Mouse (Mus musculus) MEL (cell line): ENCODE measurements around the gene Slc41a2. TPM values are rescaled to one million over a fixed set of nuclear protein-coding genes. Genes with fewer than 3 reads are reported as not detected.

Experiments
- DNase-seq: peaks from one replicate; pipeline ENCODE4 v3.0.0; 2011; ENCODE audit warnings: low read depth, low spot score
- H3K27ac ChIP-seq: 2 replicates; pipeline ENCODE4 v1.5.1; 2012; ENCODE audit warnings: low read depth, mild to moderate bottlenecking, control low read depth, low read length, moderate library complexity; ENCODE audit not compliant: control insufficient read depth
- H3K27me3 ChIP-seq, 2 experiments: fragments of 150-350 bp in 1 of 2; sonication (generic) in 1 of 2; 2 replicates each; pipeline ENCODE4 v1.6.1; 2012; ENCODE audit warnings: low read length in 2 of 2, mild to moderate bottlenecking in 2 of 2, improper control_type of control experiment in 1 of 2, moderate library complexity in 1 of 2; ENCODE audit not compliant: insufficient read depth in 2 of 2, control insufficient read depth in 1 of 2
- H3K36me3 ChIP-seq, 2 experiments: 2 replicates each; pipeline ENCODE4 v1.6.1; 2012 to 2014; ENCODE audit warnings: low read length in 2 of 2, improper control_type of control experiment in 1 of 2, inconsistent platforms in 1 of 2, mild to moderate bottlenecking in 1 of 2; ENCODE audit not compliant: insufficient read depth in 2 of 2, control insufficient read depth in 1 of 2
- H3K4me1 ChIP-seq, 2 experiments: fragments of 150-350 bp in 1 of 2; sonication (generic) in 1 of 2; 2 replicates each; pipeline ENCODE4 v1.6.1; 2012; ENCODE audit warnings: low read length in 2 of 2, improper control_type of control experiment in 1 of 2, mild to moderate bottlenecking in 1 of 2; ENCODE audit not compliant: insufficient read depth in 2 of 2, control insufficient read depth in 1 of 2
- H3K4me3 ChIP-seq, 2 experiments: fragments of 150-350 bp in 1 of 2; sonication (generic) in 1 of 2; 2 replicates each; pipeline ENCODE4 v1.5.1; 2012; ENCODE audit warnings: low read depth in 2 of 2, low read length in 2 of 2, mild to moderate bottlenecking in 2 of 2, moderate library complexity in 2 of 2, control low read depth in 1 of 2, improper control_type of control experiment in 1 of 2; ENCODE audit not compliant: control insufficient read depth in 1 of 2, insufficient read depth in 1 of 2
- H3K79me2 ChIP-seq: 2 replicates; pipeline ENCODE4 v1.6.1; 2012; ENCODE audit warnings: mild to moderate bottlenecking, low read length, moderate library complexity; ENCODE audit not compliant: control insufficient read depth, poor library complexity, insufficient read depth
- H3K9ac ChIP-seq: 2 replicates; pipeline ENCODE4 v1.6.1; 2012; ENCODE audit warnings: low read depth, mild to moderate bottlenecking, control low read depth, low read length, moderate library complexity; ENCODE audit not compliant: control insufficient read depth, poor library complexity, severe bottlenecking
- H3K9me3 ChIP-seq: fragments of 150-350 bp; sonication (generic); replicated peaks from 2 replicates; pipeline ENCODE4 v1.6.1; 2012; ENCODE audit warnings: mild to moderate bottlenecking, low read length, improper control_type of control experiment, moderate library complexity; ENCODE audit not compliant: insufficient read depth
- BHLHE40 ChIP-seq: IDR thresholded peaks from 2 replicates; pipeline ENCODE4 v1.6.1; 2012; ENCODE audit warnings: low read depth, mild to moderate bottlenecking, inconsistent platforms, low read length, improper control_type of control experiment, borderline replicate concordance
- CHD1 ChIP-seq: IDR thresholded peaks from 2 replicates; pipeline ENCODE4 v1.6.1; 2012; ENCODE audit warnings: low read depth, mild to moderate bottlenecking, inconsistent platforms, low read length, improper control_type of control experiment
- CHD2 ChIP-seq: IDR thresholded peaks from 2 replicates; pipeline ENCODE4 v1.6.1; 2011; ENCODE audit warnings: low read length, improper control_type of control experiment
- CTCF ChIP-seq, 3 experiments: IDR thresholded peaks in 2 of 3; conservative IDR thresholded peaks in 1 of 3; 2 replicates each; pipeline ENCODE4 v1.5.1; 2011 to 2012; ENCODE audit warnings: low read length in 3 of 3, low read depth in 2 of 3, mild to moderate bottlenecking in 2 of 3, improper control_type of control experiment in 1 of 3, inconsistent platforms in 1 of 3, mixed read lengths in 1 of 3, moderate library complexity in 1 of 3; ENCODE audit not compliant: control insufficient read depth in 1 of 3, insufficient read depth in 1 of 3, poor library complexity in 1 of 3, severe bottlenecking in 1 of 3
- ETS1 ChIP-seq: IDR thresholded peaks from 2 replicates; pipeline ENCODE4 v1.6.1; 2012; ENCODE audit warnings: low read depth, mild to moderate bottlenecking, inconsistent platforms, low read length, improper control_type of control experiment, moderate library complexity
- GATA1 ChIP-seq: IDR thresholded peaks from 2 replicates; pipeline ENCODE4 v1.6.1; 2011; ENCODE audit warnings: low read depth, low read length, improper control_type of control experiment
- KAT2A ChIP-seq: conservative IDR thresholded peaks from 2 replicates; pipeline ENCODE4 v1.6.1; 2012; ENCODE audit warnings: low read depth, low read length, improper control_type of control experiment, inconsistent platforms
- MAZ ChIP-seq: IDR thresholded peaks from 2 replicates; pipeline ENCODE4 v1.6.1; 2012; ENCODE audit warnings: low read depth, mild to moderate bottlenecking, inconsistent platforms, low read length, improper control_type of control experiment
- MEF2A ChIP-seq: IDR thresholded peaks from 2 replicates; pipeline ENCODE4 v1.6.1; 2014; ENCODE audit warnings: low read depth, mild to moderate bottlenecking, inconsistent platforms, low read length, improper control_type of control experiment; ENCODE audit not compliant: poor library complexity, insufficient replicate concordance, severe bottlenecking; ENCODE audit errors: extremely low read depth
- MYC ChIP-seq: IDR thresholded peaks from 2 replicates; pipeline ENCODE4 v1.6.1; 2011; ENCODE audit warnings: low read depth, mild to moderate bottlenecking, low read length, improper control_type of control experiment, moderate library complexity
- NRF1 ChIP-seq: IDR thresholded peaks from 2 replicates; pipeline ENCODE4 v1.6.1; 2014; ENCODE audit warnings: low read depth, mild to moderate bottlenecking, inconsistent platforms, low read length, improper control_type of control experiment, moderate library complexity; ENCODE audit not compliant: poor library complexity, insufficient read depth, severe bottlenecking
- POLR2A ChIP-seq, 2 experiments: IDR thresholded peaks; 2 replicates each; pipeline ENCODE4 v1.6.1; 2011 to 2012; ENCODE audit warnings: low read length in 2 of 2, mild to moderate bottlenecking in 2 of 2, control low read depth in 1 of 2, improper control_type of control experiment in 1 of 2, low read depth in 1 of 2, moderate library complexity in 1 of 2; ENCODE audit not compliant: control insufficient read depth in 1 of 2, insufficient read depth in 1 of 2, poor library complexity in 1 of 2
- POLR2AphosphoS2 ChIP-seq: IDR thresholded peaks from 2 replicates; pipeline ENCODE4 v1.6.1; 2011; ENCODE audit warnings: low read length, improper control_type of control experiment
- TAL1 ChIP-seq: IDR thresholded peaks from 2 replicates; pipeline ENCODE4 v1.6.1; 2012; ENCODE audit warnings: mild to moderate bottlenecking, inconsistent platforms, low read length, moderate library complexity, mixed read lengths
- USF1 ChIP-seq: IDR thresholded peaks from 2 replicates; pipeline ENCODE4 v1.6.1; 2014; ENCODE audit warnings: low read depth, mild to moderate bottlenecking, inconsistent platforms, low read length, improper control_type of control experiment, moderate library complexity
- ZC3H11A ChIP-seq: IDR thresholded peaks from 2 replicates; pipeline ENCODE4 v1.6.1; 2012; ENCODE audit warnings: low read depth, mild to moderate bottlenecking, inconsistent platforms, low read length, improper control_type of control experiment
- ZKSCAN1 ChIP-seq: IDR thresholded peaks from 2 replicates; pipeline ENCODE4 v1.6.1; 2012; ENCODE audit warnings: low read depth, mild to moderate bottlenecking, inconsistent platforms, low read length, improper control_type of control experiment, moderate library complexity
- ZNF384 ChIP-seq: IDR thresholded peaks from 2 replicates; pipeline ENCODE4 v1.6.1; 2012; ENCODE audit warnings: low read depth, mild to moderate bottlenecking, inconsistent platforms, low read length, improper control_type of control experiment
- polyA plus RNA-seq, 2 experiments: library from polyadenylated mRNA; stranded (reverse) in 1 of 2; unstranded in 1 of 2; fragments of >175 nt in 1 of 2; fragments of >200 nt in 1 of 2; gene quantifications; 2 replicates each; pipeline versions ENCODE4 v1.2.1 to v1.2.4; 2012; ENCODE audit warnings: low replicate concordance in 2 of 2, low read depth in 1 of 2; ENCODE audit not compliant: insufficient read length in 2 of 2, insufficient read depth in 1 of 2, missing spikeins in 1 of 2
- total RNA-seq: library from RNA; depleted of rRNA; stranded (reverse); fragments of 300-350 nt; gene quantifications from 2 replicates; pipeline ENCODE4 v1.2.3, GENCODE M21; 2012

Slc41a2 gene
- total and polyA plus RNA-seq, 3 experiments = not detected

- TF ChIP-seq NRF1 (no peak), ZKSCAN1 (no peak), CHD1 (no peak), USF1 (no peak), POLR2A (IDR thresholded peaks at IDR 0.05; ENCODE audit: control insufficient read depth in 1 of 2, insufficient read depth in 1 of 2, low read depth in 1 of 2, low read length in 2 of 2, poor library complexity in 1 of 2) (no peak)
Observed at GRCm38 (mm10) chr10:83343171-83343570, 5.5 kb upstream of the Slc41a2 start (continued).

GRCm38 (mm10) chr10:83341226-83341625 is 3.5 kb upstream of the Slc41a2 start:
- H3K36me3 ChIP-seq = peaks cover 0 to 4% of the 10 kb centered on the region in 2 experiments; a peak in 1 of 4 replicates
- H3K4me3 ChIP-seq = no peak overlapping the region
- peaks cover 0 to 3% of the 10 kb centered on the region in 2 experiments; a peak in 1 of 4 replicates for H3K4me1 ChIP-seq
- H3K9ac ChIP-seq = no peak overlapping the region
- H3K27ac ChIP-seq = no peak overlapping the region
- TF ChIP-seq KAT2A = no peak
- TF ChIP-seq ETS1 = no peak
- TF ChIP-seq CHD2 = no peak
- no peak for TF ChIP-seq CHD1
- no peak for TF ChIP-seq MEF2A
- no peak for TF ChIP-seq ZKSCAN1
- no peak for TF ChIP-seq ZC3H11A
- no peak for TF ChIP-seq CTCF (IDR thresholded peaks at IDR 0.05 in 2 of 3, conservative IDR thresholded peaks at IDR 0.05 in 1 of 3; ENCODE audit: control insufficient read depth in 1 of 3, insufficient read depth in 1 of 3, low read depth in 2 of 3, low read length in 3 of 3, poor library complexity in 1 of 3, severe bottlenecking in 1 of 3)
- no peak for TF ChIP-seq BHLHE40
- no peak for DNase-seq
- peaks cover 0 to 2% of the 10 kb centered on the region in 2 experiments; a peak in 2 of 4 replicates for H3K27me3 ChIP-seq
- no peaks in the 10 kb centered on the region for H3K9me3 ChIP-seq
- H3K79me2 ChIP-seq = no peaks in the 10 kb centered on the region

GRCm38 (mm10) chr10:83337971-83338598 is 403 bp upstream of the Slc41a2 start:
- Histone ChIP-seq H3K36me3 (peaks cover 0 to 2% of the 10 kb centered on the region in 2 experiments; a peak in 1 of 4 replicates), H3K4me1 (no peaks in the 10 kb centered on the region), H3K27ac (no peak overlapping the region), H3K9me3 (no peaks in the 10 kb centered on the region), H3K79me2 (no peaks in the 10 kb centered on the region), H3K4me3 (no peak overlapping the region), H3K27me3 (peaks cover 0 to 3% of the 10 kb centered on the region in 2 experiments; a peak in 2 of 4 replicates), H3K9ac (no peak overlapping the region)
- TF ChIP-seq GATA1 (no peak), MYC (no peak), ETS1 (no peak), POLR2A (IDR thresholded peaks at IDR 0.05; ENCODE audit: control insufficient read depth in 1 of 2, insufficient read depth in 1 of 2, low read depth in 1 of 2, low read length in 2 of 2, poor library complexity in 1 of 2) (no peak), TAL1 (no peak), CTCF (IDR thresholded peaks at IDR 0.05 in 2 of 3, conservative IDR thresholded peaks at IDR 0.05 in 1 of 3; ENCODE audit: control insufficient read depth in 1 of 3, insufficient read depth in 1 of 3, low read depth in 2 of 3, low read length in 3 of 3, poor library complexity in 1 of 3, severe bottlenecking in 1 of 3) (no peak), POLR2AphosphoS2 (no peak), MAZ (no peak), ZNF384 (no peak)
- no peak for DNase-seq
